Mouse (Mus musculus): ENCODE results near the gene Tbc1d21. TPM values are rescaled to one million over a fixed set of nuclear protein-coding genes. Genes with fewer than 3 reads are reported as not detected.

The Tbc1d21 gene
- total RNA-seq (2017) = not detected in 2 replicates

DNA sequence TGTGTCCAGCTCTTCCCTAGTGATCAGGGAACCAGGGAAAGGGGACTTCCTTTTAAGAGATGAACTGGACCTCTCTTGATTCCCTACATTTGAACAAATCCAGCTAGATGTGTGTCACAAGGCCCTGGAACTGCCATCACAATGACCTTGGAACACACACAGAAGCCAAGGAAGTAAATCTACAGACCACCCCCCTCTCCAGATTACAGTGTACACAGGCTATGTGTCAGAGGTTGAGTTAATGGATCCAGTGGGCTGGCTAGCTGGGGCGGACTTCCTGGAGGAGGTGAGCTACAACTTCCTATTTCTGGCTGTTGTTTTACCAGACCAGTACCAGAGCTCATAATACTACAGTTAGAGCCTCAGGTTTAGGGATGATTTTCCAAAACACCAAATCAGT is at the start of gene Tbc1d21:
Gene Tbc1d21 (minus strand): TSS at position 101 of the 400 bp plus-strand sequence.
- no peak for ATAC-seq (replicated peaks; ENCODE audit: low read depth, poor library complexity, severe bottlenecking)

DNA sequence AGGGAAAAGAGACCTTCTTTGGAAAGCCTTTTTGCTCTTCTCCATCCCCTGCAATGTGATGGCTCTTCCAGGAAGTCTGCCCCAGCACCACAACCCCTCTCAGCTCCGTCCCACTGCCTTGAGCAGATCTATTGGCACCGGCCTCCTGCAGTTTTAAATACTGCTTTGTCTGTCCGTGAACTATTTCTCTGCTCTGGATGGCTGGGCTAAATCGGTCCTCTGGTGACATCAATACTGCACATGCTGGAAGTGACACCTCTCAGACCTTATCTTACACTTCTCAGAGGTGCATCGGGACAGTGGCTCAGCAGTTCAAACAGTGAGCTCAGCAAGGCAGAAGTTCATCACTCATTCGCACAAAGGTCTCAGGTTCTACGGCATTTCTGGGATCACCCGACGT is 41.3 kb upstream of the Tbc1d21 start:
- no peak for ATAC-seq (replicated peaks; ENCODE audit: low read depth, poor library complexity, severe bottlenecking)

DNA sequence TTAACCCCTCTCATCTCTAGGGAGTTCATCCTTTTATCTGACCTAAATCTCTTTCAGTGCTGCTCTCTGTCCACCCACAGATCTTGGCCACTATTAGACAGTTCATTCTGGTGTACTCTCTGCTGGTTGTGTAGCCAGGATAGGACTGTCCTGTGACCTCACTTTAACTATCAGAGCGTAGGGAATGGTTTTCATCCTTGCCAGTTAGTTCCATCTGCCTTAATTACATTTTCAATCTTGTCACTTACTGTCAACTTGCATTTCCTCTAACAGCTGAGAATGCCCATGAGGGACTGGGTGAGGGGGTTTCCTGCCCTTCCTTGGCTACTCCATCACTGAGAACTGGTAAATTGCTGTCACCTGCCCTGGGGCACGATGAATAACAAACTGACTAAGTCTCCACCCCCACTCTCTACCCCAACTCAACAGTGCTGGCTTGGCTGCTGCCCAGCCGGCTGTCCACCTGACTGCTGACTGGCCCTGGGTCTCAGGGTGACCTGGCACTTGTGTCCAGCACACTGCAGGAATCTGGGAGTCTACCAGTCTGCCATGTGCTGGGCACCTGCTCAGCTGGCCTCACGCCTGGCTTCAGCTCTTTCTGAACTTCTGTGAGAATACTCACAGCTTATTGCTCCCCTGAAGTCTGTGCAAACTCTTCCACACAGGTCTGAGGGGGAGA is 39.9 kb upstream of the Tbc1d21 start:
- ATAC-seq (replicated peaks; ENCODE audit: low read depth, poor library complexity, severe bottlenecking) = no peak

DNA sequence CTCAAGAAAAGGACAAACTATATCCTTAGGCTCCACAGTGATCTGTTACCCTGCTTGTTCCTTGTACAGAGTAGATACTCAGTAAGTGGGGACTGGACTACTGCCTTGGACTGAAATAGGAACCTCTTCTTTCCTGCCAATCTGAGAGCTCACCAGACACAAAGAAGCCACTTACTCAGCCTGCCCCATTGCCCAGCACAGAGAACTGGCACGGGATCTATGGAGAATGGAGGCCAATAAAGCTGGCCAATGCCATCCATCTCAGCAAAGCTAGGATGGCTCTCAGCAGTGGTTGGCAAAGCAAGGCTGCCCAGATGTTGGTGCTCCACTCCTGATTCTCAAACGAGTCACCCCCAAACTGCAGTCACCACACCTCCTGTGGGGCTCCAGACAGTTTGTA is 39.0 kb upstream of the Tbc1d21 start:
- no peak for ATAC-seq (replicated peaks; ENCODE audit: low read depth, poor library complexity, severe bottlenecking)

DNA sequence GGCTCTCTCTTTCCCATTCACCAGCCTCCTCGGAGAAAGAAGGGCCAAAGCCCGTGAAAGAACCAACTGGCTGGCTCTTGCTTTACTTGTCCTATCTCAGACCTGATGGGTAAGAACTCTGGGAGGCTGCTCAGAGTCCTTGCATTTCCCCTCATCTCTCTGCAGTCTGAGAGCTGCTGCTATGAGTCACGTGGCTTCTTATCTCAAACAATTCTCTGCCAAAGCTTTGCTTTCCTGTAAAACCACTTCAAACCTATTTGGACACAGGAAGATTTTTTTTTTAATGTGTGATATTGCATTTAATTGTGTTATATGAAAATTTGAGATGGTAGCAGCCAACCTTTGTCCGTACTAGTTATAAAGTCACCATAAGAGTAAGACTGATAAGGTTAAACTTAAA is 34.2 kb upstream of the Tbc1d21 start:
- ATAC-seq (replicated peaks; ENCODE audit: low read depth, poor library complexity, severe bottlenecking) = no peak

DNA sequence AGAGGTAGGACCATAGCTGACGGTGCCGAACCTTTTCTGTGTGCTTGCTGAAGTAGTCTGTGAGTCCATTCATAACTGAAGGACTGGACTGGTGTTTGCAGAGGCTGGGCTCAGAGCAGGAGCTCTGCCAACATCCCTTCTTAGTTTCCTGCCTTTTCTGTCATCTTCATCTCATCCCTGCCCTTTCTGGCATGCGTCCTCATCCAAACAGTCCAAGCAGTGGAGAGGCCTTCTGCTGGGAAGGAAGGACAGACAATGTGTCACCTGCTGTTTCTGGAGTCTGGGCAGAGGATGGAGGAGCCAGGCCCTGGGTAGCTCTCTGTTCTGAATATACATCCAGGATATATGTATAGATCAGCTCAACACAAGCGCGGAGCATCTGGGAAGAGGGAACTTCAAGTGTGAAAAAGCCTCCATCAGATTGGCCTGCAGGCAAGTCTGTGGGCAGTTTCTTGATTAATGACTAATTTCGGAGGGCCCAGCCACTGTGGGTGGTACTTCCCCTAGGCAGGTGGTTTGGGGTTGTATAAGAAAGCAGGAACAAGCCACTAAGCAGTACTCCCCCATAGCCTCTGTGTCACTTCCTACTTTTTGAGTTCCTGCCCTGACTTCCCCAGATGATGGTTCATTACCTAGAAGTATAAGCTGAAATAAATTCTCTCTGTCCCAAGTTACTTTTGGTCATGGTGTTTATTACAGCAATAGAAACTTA is 31.3 kb upstream of the Tbc1d21 start:
- ATAC-seq (replicated peaks; ENCODE audit: low read depth, poor library complexity, severe bottlenecking) = peak; percentile 87

DNA sequence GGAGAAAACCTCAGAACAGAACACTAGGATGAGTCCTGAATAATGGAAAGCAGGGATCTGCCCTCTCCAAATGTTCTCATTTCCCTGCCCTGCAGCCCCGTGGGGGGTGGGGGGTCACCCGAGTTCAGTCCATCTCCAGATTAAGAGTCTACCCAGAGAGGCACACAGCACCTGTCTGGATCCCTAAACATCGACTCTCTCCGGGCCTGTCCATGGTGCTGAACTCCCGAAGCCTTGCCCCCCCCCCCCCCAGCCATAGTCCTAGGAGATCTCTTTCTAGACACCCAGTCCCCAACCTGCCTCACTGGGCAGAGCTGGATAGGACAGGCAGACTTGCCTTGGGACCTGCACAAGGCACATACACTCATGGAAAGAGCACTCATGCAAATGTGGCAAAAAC is 29.4 kb upstream of the Tbc1d21 start:
- 0 out of 2 replicates have a peak, but pooled peaks have one; percentile 29 for ATAC-seq (replicated peaks; ENCODE audit: low read depth, poor library complexity, severe bottlenecking)

DNA sequence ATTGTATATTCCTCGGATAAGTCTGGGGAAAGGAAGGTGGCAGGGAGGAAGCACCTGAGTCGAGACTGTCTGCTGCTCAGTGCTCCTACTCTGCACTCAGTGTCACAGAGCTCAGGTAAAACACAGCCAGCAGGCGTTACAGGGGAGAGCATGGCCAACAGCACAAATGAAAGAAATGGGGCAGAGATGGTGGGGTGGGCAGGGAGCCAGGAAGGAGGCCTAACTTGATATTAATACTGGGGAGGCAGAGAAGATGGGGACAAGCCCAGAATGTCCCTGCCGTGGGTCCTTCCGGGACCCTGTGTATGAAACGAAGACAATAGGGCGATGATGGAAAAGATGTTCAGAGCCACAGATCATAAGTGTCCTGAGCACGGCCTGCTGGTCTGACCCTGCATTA is 24.4 kb upstream of the Tbc1d21 start:
- no peak for ATAC-seq (replicated peaks; ENCODE audit: low read depth, poor library complexity, severe bottlenecking)

DNA sequence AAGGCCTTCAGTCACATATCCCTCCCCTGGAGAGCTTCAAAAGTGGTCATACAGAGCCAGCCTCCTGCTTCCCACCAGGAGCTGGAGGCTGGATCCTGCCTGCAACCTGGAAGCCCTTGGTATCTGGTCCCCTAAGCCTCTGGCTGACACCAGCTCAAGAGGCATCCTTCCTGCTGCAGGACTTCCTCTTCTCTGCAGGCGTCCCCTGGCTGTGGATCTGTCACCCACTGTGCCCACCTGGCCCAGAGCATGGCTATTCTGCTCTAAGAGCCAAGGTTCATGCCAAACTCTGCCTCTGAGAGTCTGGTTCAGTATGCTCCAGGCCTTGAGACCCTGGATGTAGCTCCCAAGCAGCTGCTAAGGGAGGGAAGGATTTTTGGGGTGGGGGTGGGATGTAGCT is 23.6 kb upstream of the Tbc1d21 start:
- ATAC-seq (replicated peaks; ENCODE audit: low read depth, poor library complexity, severe bottlenecking) = no peak

DNA sequence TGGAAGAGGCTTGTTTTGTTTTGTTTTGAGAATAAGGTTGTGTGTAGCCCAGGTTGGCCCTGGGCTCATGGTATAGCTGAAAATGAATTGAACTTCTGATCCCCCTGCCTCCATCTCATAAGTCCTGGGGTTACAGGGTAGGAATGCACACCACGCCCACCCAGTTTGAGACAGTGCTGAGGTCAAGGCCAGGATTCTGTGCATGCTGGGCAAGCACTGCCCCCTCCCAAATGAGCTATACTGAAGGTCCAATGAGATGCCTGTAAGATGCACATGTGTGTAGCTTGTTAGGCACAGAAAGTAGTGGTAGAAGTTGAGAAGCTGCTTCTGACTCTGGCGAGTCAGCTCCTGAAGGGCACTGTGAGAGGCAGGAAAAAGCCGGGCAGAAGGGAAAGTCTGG is 18.1 kb upstream of the Tbc1d21 start:
- no peak for ATAC-seq (replicated peaks; ENCODE audit: low read depth, poor library complexity, severe bottlenecking)

DNA sequence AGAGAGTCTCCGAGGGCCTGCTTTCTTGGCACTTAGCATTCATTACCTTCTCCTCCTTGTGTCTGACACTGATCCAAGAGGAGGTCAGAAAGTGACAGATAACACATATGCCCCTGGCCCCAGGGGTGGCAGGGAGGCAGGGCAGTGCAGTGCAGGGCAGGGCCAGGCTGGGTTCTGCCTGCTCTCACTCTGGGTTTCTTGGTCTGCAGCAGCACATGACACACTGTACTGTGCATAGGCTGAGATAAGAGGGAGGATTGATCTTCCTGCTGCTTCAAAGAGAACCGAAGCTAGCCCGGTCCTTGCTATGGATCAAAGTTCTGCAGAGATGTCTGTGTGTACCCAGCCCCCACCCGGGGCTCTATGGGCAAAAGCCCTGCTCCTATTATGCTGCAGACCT is 8.6 kb upstream of the Tbc1d21 start:
- no peak for ATAC-seq (replicated peaks; ENCODE audit: low read depth, poor library complexity, severe bottlenecking)

DNA sequence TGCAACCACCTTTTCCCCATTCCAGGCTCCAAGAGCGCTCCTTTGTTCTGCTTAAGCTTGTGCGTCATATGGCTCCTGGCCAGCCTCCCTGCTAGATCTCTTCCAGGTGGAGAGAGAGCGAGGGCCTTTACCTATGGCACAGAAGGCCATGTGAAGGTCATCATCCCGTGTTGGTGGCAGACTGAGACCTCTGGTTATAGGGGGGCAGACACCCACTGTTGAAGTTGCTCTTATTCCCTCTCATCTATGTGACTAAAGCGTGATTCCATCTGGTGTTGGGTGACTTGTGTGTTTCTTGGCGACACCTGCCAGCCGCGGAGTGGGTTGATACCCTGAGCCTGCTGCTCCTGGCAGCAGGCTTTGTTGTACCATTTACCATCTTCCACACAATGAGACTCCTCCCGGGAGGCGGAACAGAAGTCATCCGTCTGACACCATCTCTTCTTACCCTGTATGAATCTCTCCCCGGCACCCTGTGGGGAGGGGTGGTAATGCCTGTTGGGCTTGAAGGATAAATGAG is 3.7 kb upstream of the Tbc1d21 start:
- ATAC-seq (replicated peaks; ENCODE audit: low read depth, poor library complexity, severe bottlenecking) = no peak

DNA sequence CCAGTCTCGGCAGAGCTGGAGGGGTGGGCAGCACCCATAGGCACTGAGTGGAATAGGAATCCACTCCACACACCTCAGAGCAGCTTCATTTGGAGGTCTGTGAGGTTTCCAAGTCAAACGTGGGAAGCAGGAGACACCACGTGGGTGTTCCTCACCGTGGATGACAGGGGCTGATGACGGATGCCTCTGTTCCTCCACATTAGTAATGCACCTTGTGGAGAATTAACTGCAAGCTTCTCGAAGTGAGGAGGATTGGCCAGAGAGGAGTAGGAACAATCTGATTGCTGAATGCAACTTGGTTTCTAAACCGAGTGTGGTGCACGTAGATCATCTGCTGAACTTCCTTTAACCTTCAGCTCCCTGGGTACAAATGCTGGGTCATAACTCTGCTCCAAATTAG is 1.7 kb upstream of the Tbc1d21 start:
- ATAC-seq (replicated peaks; ENCODE audit: low read depth, poor library complexity, severe bottlenecking) = no peak

DNA sequence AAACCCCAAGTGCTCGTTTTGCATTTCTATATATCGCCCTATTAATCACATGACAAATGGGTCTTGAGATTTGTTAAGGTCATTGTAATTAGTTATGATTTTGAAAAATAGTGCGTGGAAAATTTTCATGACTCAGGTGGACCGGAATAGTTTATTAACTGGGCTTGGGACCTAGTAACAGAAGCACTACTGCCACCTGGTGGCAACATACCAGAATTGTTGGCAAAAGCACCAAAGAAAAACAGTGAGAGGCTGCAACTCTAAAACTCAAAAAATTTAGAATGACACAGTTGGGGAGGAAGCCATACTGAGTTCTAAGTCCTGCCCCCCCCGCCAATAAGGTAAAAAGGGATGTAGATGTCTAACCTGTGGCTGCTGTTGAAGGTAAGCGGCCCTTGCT is 611 bp downstream of the Tbc1d21 start:
- 0 out of 2 replicates have a peak, but pooled peaks have one; percentile 22 for ATAC-seq (replicated peaks; ENCODE audit: low read depth, poor library complexity, severe bottlenecking)

DNA sequence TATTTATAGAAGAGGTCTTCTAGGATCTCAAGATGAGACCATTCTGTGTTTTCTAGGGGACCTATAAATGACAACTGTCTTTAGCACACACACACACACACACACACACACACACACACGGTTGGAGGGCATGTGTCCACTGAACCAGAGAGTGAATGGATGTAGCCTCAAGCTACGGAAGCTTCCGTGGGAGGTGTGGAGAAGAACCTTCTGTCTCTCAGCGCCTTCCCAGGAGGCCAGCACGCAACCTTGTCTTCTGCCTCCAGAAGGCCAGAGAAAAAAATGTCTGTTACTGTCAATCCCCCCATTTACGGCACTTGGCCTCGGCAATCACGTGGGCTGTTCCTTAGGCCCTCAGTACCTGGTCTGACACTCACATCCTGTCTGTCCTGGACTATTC is 5.9 kb downstream of the Tbc1d21 start:
- no peak for ATAC-seq (replicated peaks; ENCODE audit: low read depth, poor library complexity, severe bottlenecking)

DNA sequence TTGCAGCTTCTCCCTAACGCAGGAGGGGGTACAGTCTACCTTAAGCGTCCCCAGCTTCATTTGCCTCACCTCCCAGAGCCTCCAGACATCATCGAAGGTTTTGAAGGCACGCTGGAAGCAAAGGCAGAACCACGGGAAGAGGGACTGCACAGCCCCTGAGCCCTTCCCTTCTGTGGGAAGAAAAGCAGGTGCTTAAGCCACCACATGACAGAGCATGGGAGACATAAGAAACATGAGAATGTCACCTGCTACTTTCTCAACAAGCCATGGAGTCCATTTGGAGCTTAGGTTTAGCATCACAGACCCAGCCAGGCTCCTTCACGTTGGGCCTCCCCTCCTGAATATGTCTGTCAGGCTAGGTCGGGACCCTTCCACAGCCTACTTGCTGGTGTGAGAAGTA is 8.3 kb downstream of the Tbc1d21 start:
- no peak for ATAC-seq (replicated peaks; ENCODE audit: low read depth, poor library complexity, severe bottlenecking)

DNA sequence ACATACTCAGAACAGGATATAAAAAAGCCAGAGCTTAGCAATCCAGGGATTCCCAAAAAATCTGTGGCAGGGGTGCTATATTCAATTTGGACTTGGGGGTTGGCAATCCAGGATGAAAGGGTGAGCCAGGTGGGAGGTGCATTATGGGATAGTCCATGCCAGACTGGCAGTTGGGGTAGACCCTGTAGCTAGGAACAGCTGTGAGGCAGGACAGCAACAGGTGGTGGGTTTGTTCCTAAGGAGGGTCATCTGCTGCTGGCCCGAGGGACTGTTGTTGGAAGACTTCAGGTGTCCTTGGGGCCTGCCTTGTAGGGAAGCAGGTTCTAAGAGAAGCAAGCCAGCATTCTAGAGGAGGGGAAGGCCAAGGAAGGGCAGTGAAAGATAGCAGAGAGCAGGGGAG is 8.9 kb downstream of the Tbc1d21 start:
- no peak for ATAC-seq (replicated peaks; ENCODE audit: low read depth, poor library complexity, severe bottlenecking)

DNA sequence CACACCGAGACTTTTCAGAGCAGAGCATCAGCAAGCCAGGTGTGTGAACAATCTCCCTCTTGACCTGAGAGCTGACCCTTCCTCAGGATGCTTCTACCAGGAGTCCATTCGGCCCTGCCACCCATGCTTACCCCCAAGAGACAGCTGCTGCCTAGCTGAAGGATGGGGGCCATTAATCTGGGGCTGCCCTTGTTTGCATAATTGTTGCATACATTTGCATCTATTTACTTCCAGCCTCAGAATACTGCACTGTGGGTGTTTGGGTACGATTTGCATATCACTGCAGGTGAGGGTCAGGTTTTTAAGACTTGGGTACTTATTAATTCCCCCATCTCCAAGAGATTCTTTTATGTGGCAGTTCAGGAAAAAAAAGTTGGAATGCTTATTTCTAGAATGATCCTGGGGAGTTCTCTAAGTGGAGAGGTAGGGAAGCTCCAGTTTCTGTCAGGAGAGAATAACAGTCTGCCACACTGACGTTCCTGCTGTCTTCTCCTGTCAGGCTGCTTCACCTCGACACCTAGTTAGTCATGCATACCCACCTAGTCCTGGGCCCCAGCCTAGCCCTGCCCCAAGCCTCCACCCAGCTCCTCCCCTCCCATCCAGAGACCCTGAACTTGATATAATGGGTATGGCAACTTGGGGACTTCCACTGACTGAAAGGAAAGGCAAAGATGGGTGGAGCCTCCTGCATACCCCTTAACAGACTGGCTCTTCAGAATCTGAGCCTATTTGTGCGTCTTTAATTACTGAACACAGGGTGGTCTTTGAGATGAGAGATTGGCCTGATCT is 14.8 kb downstream of the Tbc1d21 start:
- ATAC-seq (replicated peaks; ENCODE audit: low read depth, poor library complexity, severe bottlenecking) = no peak

DNA sequence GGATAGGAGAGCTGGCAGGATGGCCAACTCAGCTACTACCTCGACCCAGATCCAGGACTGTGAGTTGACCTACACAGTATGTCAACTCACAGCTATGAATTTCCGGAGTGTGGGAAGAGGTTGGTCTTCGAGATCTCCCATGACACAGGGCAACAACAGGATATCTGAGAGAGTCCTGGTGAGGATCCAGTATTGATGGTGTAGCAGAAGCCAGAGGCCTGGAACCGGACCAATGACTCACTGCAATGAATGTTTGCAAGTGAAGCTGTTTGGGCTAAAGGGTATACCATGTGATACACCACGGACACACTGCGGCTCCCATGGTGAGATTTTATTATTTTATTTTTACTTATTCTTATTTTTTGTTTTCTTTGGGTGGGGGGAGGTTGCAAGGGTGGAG is 15.6 kb downstream of the Tbc1d21 start:
- ATAC-seq (replicated peaks; ENCODE audit: low read depth, poor library complexity, severe bottlenecking) = no peak

DNA sequence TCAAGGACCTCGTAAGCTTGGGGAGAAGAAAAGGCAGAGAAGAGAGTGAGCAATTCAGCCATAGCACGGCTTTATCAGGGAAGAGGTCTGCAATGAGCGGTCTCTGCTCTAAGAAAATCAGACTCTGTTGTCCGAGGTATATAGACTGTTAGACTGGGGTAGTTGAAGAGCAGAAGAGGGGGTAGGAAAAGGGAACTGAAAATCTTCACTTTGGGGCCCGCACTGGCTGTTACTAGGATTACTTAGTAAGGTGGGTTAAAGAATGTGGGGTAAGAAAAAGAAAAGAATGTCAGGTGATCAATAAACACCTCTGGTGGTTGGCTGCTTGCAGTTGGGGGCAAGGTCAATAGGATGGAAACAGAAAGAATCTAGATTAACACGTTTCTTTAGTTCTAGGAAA is 17.0 kb downstream of the Tbc1d21 start:
- ATAC-seq (replicated peaks; ENCODE audit: low read depth, poor library complexity, severe bottlenecking) = no peak

DNA sequence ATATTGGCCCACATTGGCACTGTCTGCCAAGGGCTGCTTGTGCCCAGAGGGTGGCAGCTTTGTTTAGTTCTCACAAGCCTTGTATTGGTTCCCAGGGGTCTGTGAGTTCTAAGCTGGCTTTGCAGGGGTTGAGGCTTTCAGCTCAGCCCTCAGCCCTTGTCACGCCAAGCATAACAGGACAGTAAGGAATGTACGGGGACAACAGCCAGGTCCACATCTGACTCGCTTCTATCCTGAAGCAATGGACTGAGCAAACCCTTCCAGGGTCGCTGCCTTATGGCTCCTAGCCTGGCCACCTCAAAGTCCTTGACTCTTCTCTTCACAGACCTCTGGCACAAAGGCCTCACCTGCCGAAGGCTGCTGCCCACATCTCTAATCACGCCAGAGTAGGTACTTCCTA is 22.5 kb downstream of the Tbc1d21 start:
- ATAC-seq (replicated peaks; ENCODE audit: low read depth, poor library complexity, severe bottlenecking) = no peak
